Mouse (Mus musculus) liver, embryonic 16.5 days (tissue): ENCODE measurements around the gene Rnase4. TPM values are rescaled to one million over a fixed set of nuclear protein-coding genes. Genes with fewer than 3 reads are reported as not detected.

Experiments used
- ATAC-seq: fragments of 200-750 bp; cut with Nextera tagmentation; 2 replicates; pipeline ENCODE4 v1.8.0; 2017; ENCODE audit warnings: low read depth, mild to moderate bottlenecking, moderate number of reproducible peaks, moderate library complexity
- H3K27ac ChIP-seq: fragments of 300-500 bp; sonication (generic); 2 replicates; pipeline ENCODE4 v1.5.1; 2014; ENCODE audit warnings: mild to moderate bottlenecking, low read length
- H3K27me3 ChIP-seq: fragments of 300-500 bp; sonication (generic); 2 replicates; pipeline ENCODE4 v1.6.1; 2014; ENCODE audit warnings: low read depth, low read length, mixed read lengths; ENCODE audit not compliant: control insufficient read depth, insufficient read depth
- H3K36me3 ChIP-seq: fragments of 300-500 bp; sonication (generic); 2 replicates; pipeline ENCODE4 v1.6.1; 2014; ENCODE audit warnings: mild to moderate bottlenecking; ENCODE audit not compliant: control insufficient read depth, insufficient read depth
- H3K4me1 ChIP-seq: fragments of 300-500 bp; sonication (generic); 2 replicates; pipeline ENCODE4 v1.6.1; 2014; ENCODE audit warnings: low read depth, low read length, mixed read lengths; ENCODE audit not compliant: control insufficient read depth
- H3K4me2 ChIP-seq: fragments of 300-500 bp; sonication (generic); 2 replicates; pipeline ENCODE4 v1.6.1; 2014; ENCODE audit warnings: low read depth, low read length, mixed read lengths
- H3K4me3 ChIP-seq: fragments of 300-500 bp; sonication (generic); 2 replicates; pipeline ENCODE4 v1.5.1; 2014; ENCODE audit warnings: low read depth, mild to moderate bottlenecking, low read length
- H3K9ac ChIP-seq: fragments of 300-500 bp; sonication (generic); 2 replicates; pipeline ENCODE4 v1.6.1; 2014; ENCODE audit warnings: low read depth, low read length
- H3K9me3 ChIP-seq: fragments of 300-500 bp; sonication (generic); replicated peaks from 2 replicates; pipeline ENCODE4 v1.6.1; 2016; ENCODE audit warnings: low read length; ENCODE audit not compliant: control insufficient read depth
- WGBS: fragments of 180-500 bp; shearing (Covaris S2); extraction: QIAGEN DNeasy Blood & Tissue Kit; methylation state at CpG from one replicate; pipeline ENCODE4 v1.1.7; 2014; ENCODE audit not compliant: insufficient replicate concordance; 5-methylcytosine and 5-hydroxymethylcytosine counted together
- polyA plus RNA-seq: library from polyadenylated mRNA; unstranded; fragments of >200 nt; fragmentation: Nextera tagmentation; extraction: Ambion mirVana; gene quantifications from 2 replicates; pipeline ENCODE4 v1.2.1, GENCODE M21; 2015

Gene Rnase4
- polyA plus RNA-seq, 1 experiment from 2014 or later, result 23.1 TPM

DNA sequence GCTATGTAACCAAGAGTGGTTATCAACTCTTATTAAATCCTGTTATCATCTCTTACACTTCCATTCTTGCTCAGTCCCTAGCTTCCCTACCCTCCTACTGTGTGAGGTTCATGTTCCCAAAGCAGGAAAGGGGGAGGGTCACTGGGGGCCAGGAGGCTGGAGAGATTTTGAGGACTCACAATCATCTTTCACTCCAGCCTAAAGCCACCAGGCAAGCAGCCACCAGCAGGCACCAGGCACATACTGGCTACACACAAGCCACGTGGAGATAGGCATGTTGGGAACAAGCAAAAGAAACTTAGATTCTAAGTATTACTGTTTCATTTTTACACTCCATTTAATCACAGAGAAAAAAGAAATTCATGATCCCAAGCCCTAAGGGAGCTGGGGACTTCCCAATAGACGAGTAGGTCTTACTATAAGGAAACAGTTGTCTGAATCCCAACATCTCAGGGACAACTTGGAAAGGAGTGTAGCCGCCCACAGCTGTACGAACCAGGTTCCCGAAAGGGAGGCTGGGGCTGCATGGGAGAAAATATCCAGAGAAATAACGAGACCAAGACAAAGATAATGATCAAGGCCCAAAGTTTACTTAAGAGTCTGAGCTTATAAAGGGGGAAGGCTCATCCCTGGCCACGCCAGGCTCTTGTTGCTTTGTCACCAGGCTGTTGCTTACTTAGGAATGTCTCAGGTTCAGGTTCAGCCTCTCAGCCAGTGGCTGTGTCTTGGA is 40.4 kb downstream of the Rnase4 start:
- H3K9me3 ChIP-seq, result no peaks in the 10 kb centered on the region
- 48% methylated on average over 7 of the region's 7 CpGs for WGBS
- no peaks in the 10 kb centered on the region for H3K36me3 ChIP-seq
- H3K4me3 ChIP-seq, result no peak overlapping the region
- H3K27ac ChIP-seq, result peak overlapping the region; percentile 95
- H3K27me3 ChIP-seq, result no peaks in the 10 kb centered on the region
- no peak for ATAC-seq
- peaks cover 59% of the 10 kb centered on the region for H3K4me1 ChIP-seq
- peak overlapping the region; percentile 6; the same call in 1 of the 2 replicates for H3K9ac ChIP-seq
- H3K4me2 ChIP-seq, result 0 out of 2 replicates have a peak overlapping the region, but pooled peaks have one; percentile 71

DNA sequence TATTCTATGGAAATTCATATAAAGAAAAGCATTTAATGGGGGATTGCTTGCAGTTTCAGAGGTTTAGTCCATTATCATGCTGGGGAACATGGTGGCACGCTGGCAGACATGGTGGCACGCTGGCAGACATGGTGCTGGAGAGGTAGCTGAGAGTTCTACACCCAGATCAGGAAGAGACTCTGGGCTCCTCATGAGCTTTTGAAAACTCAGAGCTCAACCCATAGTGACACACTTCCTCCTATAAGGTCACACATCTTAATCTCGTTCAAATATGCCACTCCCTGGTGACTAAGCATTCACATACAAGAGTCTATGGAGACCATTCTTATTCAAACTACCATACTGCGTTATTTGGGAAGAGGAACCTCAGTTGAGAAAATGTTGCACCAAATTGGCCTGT is 41.5 kb downstream of the Rnase4 start:
- no peaks in the 10 kb centered on the region for H3K27me3 ChIP-seq
- H3K4me3 ChIP-seq, result no peak overlapping the region
- peak overlapping the region; percentile 95 for H3K27ac ChIP-seq
- ATAC-seq, result peak; percentile 47
- no peaks in the 10 kb centered on the region for H3K9me3 ChIP-seq
- 0 out of 2 replicates have a peak overlapping the region, but pooled peaks have one; percentile 3 for H3K9ac ChIP-seq
- peak overlapping the region; percentile 22; the same call in 1 of the 2 replicates for H3K4me2 ChIP-seq
- 52% methylated on average over 4 of the region's 4 CpGs for WGBS
- peaks cover 49% of the 10 kb centered on the region for H3K4me1 ChIP-seq
- no peaks in the 10 kb centered on the region for H3K36me3 ChIP-seq

DNA sequence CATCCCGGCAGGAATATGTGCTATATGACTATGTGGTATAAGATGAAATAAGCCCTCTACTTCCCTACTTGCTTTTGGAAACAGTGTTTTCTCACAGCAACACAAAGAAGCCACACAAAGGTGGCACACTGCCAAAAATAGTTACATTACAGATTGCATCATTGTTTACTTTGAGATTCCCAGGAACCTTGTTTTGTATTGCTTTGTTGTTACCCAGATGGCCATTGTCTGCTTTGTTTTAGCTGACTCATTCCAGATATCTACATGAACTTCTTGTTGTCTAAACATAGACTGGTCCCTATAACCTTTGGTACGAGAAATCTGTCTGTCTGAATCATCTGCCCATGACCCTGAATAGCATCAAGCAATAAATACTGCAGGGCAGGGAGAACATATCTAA is 49.5 kb downstream of the Rnase4 start:
- no peak overlapping the region for H3K4me2 ChIP-seq
- H3K9ac ChIP-seq, result no peak overlapping the region
- 71% methylated on average over 2 of the region's 2 CpGs for WGBS
- H3K4me3 ChIP-seq, result no peak overlapping the region
- no peak for ATAC-seq
- no peaks in the 10 kb centered on the region for H3K36me3 ChIP-seq
- H3K27me3 ChIP-seq, result no peaks in the 10 kb centered on the region
- H3K4me1 ChIP-seq, result peaks cover 38% of the 10 kb centered on the region
- H3K9me3 ChIP-seq, result no peaks in the 10 kb centered on the region
- H3K27ac ChIP-seq, result no peak overlapping the region

DNA sequence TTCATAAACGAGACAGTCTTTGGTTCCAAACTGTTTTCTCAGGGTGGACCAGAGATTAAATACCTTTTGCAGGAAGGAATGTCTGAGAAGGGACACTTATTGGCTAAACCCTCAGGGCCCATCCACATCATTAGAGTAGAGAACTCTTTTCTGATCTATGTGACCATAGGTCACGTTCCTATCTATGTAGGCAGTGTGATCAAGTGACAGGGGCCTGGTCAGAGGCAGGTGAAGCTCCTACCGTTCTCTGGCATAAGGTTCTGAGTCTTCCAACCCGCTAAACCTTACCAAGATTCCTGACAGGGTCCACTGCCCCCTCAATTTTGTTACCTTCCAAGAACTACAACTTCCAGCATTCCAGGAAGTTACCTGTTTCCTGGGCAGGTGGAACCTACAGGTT is 51.2 kb downstream of the Rnase4 start:
- Histone ChIP-seq H3K36me3 (no peaks in the 10 kb centered on the region), H3K4me3 (no peak overlapping the region), H3K27me3 (no peaks in the 10 kb centered on the region), H3K9me3 (no peaks in the 10 kb centered on the region), H3K27ac (peak overlapping the region; percentile 91), H3K9ac (no peak overlapping the region), H3K4me1 (peaks cover 55% of the 10 kb centered on the region), H3K4me2 (peak overlapping the region; percentile 10; the same call in 1 of the 2 replicates)
- WGBS, result 58% methylated on average over 4 of the region's 4 CpGs
- peak; percentile 33; the same call in 1 of the 2 replicates for ATAC-seq

DNA sequence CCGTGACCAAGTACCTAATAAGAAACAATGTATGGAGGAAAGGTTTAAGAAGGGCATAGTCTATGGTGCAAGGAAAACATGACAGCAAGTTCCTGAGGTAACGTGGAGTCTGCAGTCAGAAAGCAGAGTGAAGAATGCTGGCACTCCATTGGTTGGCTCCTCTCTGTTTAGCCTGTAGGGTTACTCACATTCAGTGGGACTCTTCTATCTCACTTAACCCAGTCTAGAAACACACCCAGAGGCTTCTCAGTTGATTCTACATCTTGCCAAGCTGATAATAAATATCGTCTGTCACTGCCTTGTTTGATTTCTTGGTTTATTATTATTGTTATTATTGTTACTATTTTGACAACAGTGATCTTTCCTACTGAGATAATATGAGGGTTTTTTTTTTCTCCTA is 51.7 kb downstream of the Rnase4 start:
- no peaks in the 10 kb centered on the region for H3K36me3 ChIP-seq
- H3K27ac ChIP-seq, result peak overlapping the region; percentile 91
- WGBS, result 30% methylated on average over 3 of the region's 3 CpGs
- H3K4me2 ChIP-seq, result peak overlapping the region; percentile 10; the same call in 1 of the 2 replicates
- H3K9ac ChIP-seq, result no peak overlapping the region
- peak; percentile 87 for ATAC-seq
- H3K27me3 ChIP-seq, result no peaks in the 10 kb centered on the region
- H3K4me3 ChIP-seq, result no peak overlapping the region
- H3K4me1 ChIP-seq, result peaks cover 57% of the 10 kb centered on the region
- H3K9me3 ChIP-seq, result no peaks in the 10 kb centered on the region

DNA sequence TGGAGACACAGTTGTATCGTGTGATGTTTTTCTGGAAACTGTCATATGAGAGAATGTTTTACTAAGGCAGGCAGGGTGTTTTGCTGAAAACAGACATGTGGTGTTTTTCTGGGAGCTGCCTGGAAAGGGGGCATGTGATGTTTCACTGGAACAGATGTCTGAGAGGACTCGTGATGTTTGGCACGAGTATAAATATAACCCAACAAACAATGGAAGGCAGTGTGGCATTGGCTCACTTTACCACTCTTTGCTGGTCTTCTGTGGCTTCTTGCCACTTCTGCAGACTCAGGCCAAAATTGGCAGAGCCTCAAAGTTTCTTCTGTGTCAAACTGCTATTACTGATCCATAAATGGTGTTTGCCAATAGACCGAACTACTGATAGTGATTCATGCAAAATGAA is 52.4 kb downstream of the Rnase4 start:
- H3K4me1 ChIP-seq, result peaks cover 64% of the 10 kb centered on the region
- peak overlapping the region; percentile 49 for H3K9ac ChIP-seq
- no peak for ATAC-seq

DNA sequence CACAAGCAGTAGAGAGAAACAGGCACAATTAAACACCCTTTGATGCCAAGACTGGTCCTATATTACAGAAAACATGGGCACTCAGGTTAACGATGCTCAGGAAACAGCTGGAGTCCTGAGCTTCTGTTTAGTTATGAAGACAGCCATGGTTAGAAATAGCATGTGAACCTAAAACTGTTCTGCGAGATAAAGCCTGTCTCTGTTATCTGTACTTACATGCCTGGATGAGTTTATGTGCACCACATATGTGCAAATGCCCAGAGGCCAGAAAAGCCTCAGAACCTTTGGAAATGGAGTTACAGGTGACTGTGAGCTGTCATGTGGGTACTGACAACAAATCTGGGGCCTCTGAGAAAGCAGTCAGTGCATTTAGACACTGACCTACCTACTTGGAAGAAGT is 53.1 kb downstream of the Rnase4 start:
- H3K4me1 ChIP-seq, result peaks cover 71% of the 10 kb centered on the region

More for the DNA sequence above, 52.4 kb downstream of the Rnase4 start:
- Histone ChIP-seq H3K4me2 (peak overlapping the region; percentile 58), H3K9me3 (no peaks in the 10 kb centered on the region), H3K27me3 (no peaks in the 10 kb centered on the region), H3K4me3 (no peak overlapping the region), H3K36me3 (no peaks in the 10 kb centered on the region), H3K27ac (peak overlapping the region; percentile 93)
- 54% methylated on average over 4 of the region's 4 CpGs for WGBS

DNA sequence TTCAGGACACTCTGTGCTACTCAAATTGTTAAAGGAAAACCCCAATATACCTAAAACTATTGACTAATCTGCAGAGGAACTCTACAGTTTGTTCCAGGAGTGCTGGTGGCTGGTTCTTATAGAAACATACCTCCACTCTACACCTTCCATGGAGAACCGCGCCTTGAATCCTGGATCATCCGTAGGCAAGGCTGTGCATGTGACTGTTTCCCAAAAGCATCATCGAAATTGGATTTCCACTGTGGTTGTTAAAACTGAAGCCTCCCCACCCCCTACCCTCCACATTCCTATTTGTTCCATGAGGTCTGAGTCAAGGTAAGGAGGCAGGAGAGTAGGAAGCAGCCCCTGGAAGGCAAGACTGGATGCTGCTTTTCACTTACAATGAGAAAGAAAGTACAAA is 53.6 kb downstream of the Rnase4 start:
- H3K27me3 ChIP-seq, result no peaks in the 10 kb centered on the region
- no peak overlapping the region; the same call in 1 of the 2 replicates for H3K9ac ChIP-seq
- H3K36me3 ChIP-seq, result no peaks in the 10 kb centered on the region
- no peak for ATAC-seq
- peak overlapping the region; percentile 93 for H3K27ac ChIP-seq
- no peak overlapping the region for H3K4me2 ChIP-seq
- peaks cover 76% of the 10 kb centered on the region for H3K4me1 ChIP-seq
- H3K9me3 ChIP-seq, result no peaks in the 10 kb centered on the region
- WGBS, result 90% methylated on average over 4 of the region's 4 CpGs
- no peak overlapping the region for H3K4me3 ChIP-seq

More for the DNA sequence above, 53.1 kb downstream of the Rnase4 start:
- no peaks in the 10 kb centered on the region for H3K27me3 ChIP-seq
- H3K36me3 ChIP-seq, result no peaks in the 10 kb centered on the region
- peak overlapping the region; percentile 58 for H3K4me2 ChIP-seq
- no peaks in the 10 kb centered on the region for H3K9me3 ChIP-seq
- peak overlapping the region; percentile 49 for H3K9ac ChIP-seq
- peak; percentile 84 for ATAC-seq
- H3K27ac ChIP-seq, result peak overlapping the region; percentile 93
- 15% methylated on average over 2 of the region's 2 CpGs for WGBS
- H3K4me3 ChIP-seq, result no peak overlapping the region; the same call in 1 of the 2 replicates

DNA sequence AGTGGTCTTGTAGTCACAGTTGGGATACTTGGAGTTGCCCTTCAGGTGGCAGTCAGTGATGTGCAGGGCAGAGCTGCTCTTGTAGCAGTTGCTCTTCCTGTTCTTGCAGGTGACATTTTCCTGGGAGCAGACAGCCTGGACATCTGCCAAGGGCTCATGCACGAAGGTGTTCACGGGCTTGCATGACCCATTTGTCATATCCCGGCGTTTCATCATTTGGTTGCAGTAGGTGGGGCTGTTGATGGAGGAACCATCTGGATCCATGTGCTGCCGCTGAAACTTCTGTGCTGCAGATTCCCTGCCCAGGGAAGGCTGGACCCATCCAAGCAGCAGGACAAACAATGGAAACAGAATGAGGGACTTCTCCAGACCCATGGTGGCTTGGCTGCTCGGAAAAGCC is 54.6 kb downstream of the Rnase4 start:
- peaks cover 81% of the 10 kb centered on the region for H3K4me1 ChIP-seq

More for the DNA sequence above, 54.6 kb downstream of the Rnase4 start:
- Histone ChIP-seq H3K27me3 (no peaks in the 10 kb centered on the region), H3K9me3 (no peaks in the 10 kb centered on the region), H3K4me2 (no peak overlapping the region), H3K9ac (no peak overlapping the region), H3K36me3 (no peaks in the 10 kb centered on the region), H3K27ac (peak overlapping the region; percentile 22; the same call in 1 of the 2 replicates), H3K4me3 (no peak overlapping the region)
- no peak for ATAC-seq
- WGBS, result 80% methylated on average over 6 of the region's 6 CpGs
